Mouse (Mus musculus) inflammation-experienced regulatory T-cells (primary cell): ENCODE results near the gene Atmin. TPM values are rescaled to one million over a fixed set of nuclear protein-coding genes. Genes with fewer than 3 reads are reported as not detected.

ENCODE experiments used
- polyA plus RNA-seq, 2 experiments: library from polyadenylated mRNA; unstranded; fragments of 100-300 nt; shearing (Covaris generic); gene quantifications; one replicate each; pipeline ENCODE4 v1.2.1; 2017

Atmin gene
- 10 to 100 TPM; 26.8 to 35.3 TPM for polyA plus RNA-seq

DNA sequence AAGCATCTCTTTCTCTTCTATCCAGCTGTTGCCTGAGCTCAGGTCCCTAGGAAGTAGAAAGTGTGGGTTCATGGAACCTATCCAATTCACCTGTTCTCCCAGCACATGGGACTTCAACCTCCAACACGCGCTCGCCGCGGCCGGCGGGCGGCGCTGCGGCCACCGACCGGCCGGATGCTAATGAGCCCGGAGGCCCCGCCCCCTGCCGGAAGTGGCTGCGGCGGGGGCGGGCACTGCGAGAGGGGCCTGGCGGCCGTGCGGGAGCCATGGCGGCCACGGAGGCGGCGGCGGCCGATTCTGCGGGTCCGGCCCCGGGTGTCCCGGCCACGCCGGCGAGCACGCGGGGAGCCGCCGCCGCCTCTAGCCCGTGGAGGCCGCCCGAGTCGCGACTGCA is at the start of gene Atmin:
Atmin (plus strand) TSS at position 233 of the 394 bp plus-strand sequence.

DNA sequence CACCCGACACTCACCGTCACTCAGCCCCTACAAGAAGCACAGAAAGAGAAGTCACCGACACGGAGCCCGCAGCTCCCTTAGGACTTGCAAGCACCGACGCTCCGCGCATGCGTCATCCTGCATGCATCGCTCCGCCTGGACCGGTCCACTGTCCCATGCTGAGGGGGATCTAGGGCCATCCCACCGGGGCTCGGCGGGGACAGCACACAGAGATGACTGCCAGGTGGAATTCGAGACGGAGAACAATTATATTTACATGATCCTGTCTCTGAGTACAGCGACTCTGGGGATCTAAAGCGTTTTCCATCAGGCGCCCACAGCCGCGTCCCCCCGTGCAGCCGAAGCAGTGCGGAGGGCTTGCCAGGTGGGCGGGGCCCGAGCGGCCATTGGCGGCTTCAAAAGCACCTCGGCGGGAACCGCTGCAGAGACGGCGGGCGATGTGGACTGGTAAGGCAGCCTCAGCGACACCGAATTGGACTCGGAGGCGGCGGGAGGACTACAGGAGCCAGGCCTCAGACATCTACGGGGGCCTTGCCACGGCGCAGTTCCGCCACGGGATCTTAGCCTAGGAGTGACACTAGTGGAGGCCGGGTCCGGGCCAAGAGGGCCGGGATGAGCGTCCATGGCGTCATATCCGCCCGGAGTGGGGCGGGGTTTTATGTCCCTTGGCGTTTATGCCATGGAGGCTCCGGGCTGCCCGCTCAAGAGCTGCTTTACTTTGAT is 21.7 kb upstream of the Atmin start, which contains the start of the genes Cmc2 and Cenpn:
Cmc2 (minus strand) TSS at position 119 of the 723 bp plus-strand sequence.
Cenpn (plus strand) TSS at position 394 of the 723 bp plus-strand sequence.

DNA sequence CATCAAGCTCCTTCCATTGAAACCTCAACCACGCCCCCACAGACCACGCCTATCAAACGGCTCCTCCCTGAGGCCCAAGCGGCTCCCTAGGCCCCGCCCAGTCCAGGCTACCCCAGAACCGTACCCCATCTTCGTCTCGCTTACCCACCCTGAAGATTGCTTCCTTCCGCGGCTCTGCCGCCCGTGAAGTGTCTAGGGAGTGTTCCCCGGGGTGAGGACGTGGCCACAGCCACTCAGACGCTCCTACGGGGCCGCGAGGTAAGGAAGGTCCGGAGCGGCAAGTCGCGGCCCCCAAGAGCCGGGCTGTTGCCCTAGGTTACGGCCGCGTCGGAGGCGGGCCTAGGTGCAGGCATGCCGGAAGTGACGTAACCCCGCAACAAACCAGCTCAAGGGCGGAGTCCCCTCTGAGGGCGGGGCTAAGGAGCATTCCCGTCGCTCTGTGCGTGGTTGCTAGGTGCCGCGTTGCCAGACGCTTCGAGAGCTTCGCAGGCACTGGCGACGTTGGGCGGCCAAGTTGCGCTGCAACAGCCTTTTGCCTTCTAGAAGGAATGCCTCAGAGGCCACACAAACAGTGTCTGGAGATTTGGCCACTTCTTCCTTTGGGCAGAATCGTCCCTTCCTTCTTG is 35.6 kb downstream of the Atmin start, which contains the start of gene 1700030J22Rik:
1700030J22Rik (minus strand) TSS at position 329 of the 626 bp plus-strand sequence.

GRCm38 (mm10) chr8:116993095-116993867 is 50.1 kb downstream of the Atmin start, which contains the start of gene Gcsh:
Gene Gcsh, minus strand, starts transcription at chr8:116993537.

Other genes starting within 250 kb of the Atmin start
- 10 to 100 TPM; 15.9 to 26.5 TPM for gene Cdyl2, start 210.4 kb upstream of the Atmin start, polyA plus RNA-seq
- gene Cmc2, start 21.9 kb upstream of the Atmin start, polyA plus RNA-seq: 10 to 100 TPM; 24.4 to 31.3 TPM
- gene Cenpn, start 21.7 kb upstream of the Atmin start, polyA plus RNA-seq: 1 to 10 TPM; 2.7 to 3.7 TPM
- gene 1700030J22Rik, start 35.6 kb downstream of the Atmin start, polyA plus RNA-seq: under 1 TPM; 0.14 to 0.26 TPM
- gene Gcsh, start 50.1 kb downstream of the Atmin start, polyA plus RNA-seq: 10 to 100 TPM; 20.5 to 23.0 TPM
- 1 to 10 TPM in 1 of 2 experiments, under 1 TPM in 1; 0.36 to 2.1 TPM for gene Pkd1l2, start 139.1 kb downstream of the Atmin start, polyA plus RNA-seq
- gene Bco1, start 152.5 kb downstream of the Atmin start, polyA plus RNA-seq: 1 to 10 TPM in 1 of 2 experiments, under 1 TPM in 1; 0.14 to 1.2 TPM
- 1 to 10 TPM; 1.7 to 2.4 TPM for gene Gan, start 214.7 kb downstream of the Atmin start, polyA plus RNA-seq